Mouse (Mus musculus): ENCODE measurements around the gene Tpt1. TPM values are rescaled to one million over a fixed set of nuclear protein-coding genes. Genes with fewer than 3 reads are reported as not detected.
"Not testable (repeated sequence)": the region's sequence is repeated elsewhere in the genome, so short reads cannot be mapped to it uniquely, and the experiment has no call there.

Gene Tpt1
- polyA plus RNA-seq, 1 experiment from 2014 or later, result 1,264 TPM

GRCm38 (mm10) chr14:75819341-75819740 lies 25.6 kb upstream of the Tpt1 start:
- Histone ChIP-seq H3K4me3 (ENCODE audit: low read depth, low read length) (no peak overlapping the region), H3K9ac (replicated peaks; ENCODE audit: low read depth) (no peak overlapping the region), H3K36me3 (ENCODE audit: insufficient read depth, low read length) (no peaks in the 10 kb centered on the region), H3K4me1 (ENCODE audit: insufficient read depth, low read depth, low read length) (no peaks in the 10 kb centered on the region), H3K27ac (ENCODE audit: low read length) (no peak overlapping the region), H3K27me3 (replicated peaks; ENCODE audit: insufficient read depth, low read length) (no peaks in the 10 kb centered on the region), H3K9me3 (ENCODE audit: low read length) (no peaks in the 10 kb centered on the region), H3K4me2 (replicated peaks; ENCODE audit: low read depth, low read length) (no peak overlapping the region)
- 82% methylated on average over 2 of the region's 2 CpGs for WGBS
- DNase-seq (ENCODE audit: low spot score), result no peak
- no peak for ATAC-seq
- TF ChIP-seq EP300 (IDR thresholded peaks at IDR 0.05) (no peak), CTCF (IDR thresholded peaks at IDR 0.05) (no peak)

GRCm38 (mm10) chr14:75820007-75820406 lies 24.9 kb upstream of the Tpt1 start:
- no peak overlapping the region for H3K4me3 ChIP-seq (ENCODE audit: low read depth, low read length)
- no peak overlapping the region for H3K4me2 ChIP-seq (replicated peaks; ENCODE audit: low read depth, low read length)
- peak; percentile 50 for DNase-seq (ENCODE audit: low spot score)
- no peak; the same call in 1 of the 2 replicates for ATAC-seq
- no peaks in the 10 kb centered on the region for H3K9me3 ChIP-seq (ENCODE audit: low read length)
- H3K27me3 ChIP-seq (replicated peaks; ENCODE audit: insufficient read depth, low read length), result no peaks in the 10 kb centered on the region
- no peak overlapping the region for H3K27ac ChIP-seq (ENCODE audit: low read length)
- H3K9ac ChIP-seq (replicated peaks; ENCODE audit: low read depth), result no peak overlapping the region
- H3K4me1 ChIP-seq (ENCODE audit: insufficient read depth, low read depth, low read length), result no peaks in the 10 kb centered on the region
- H3K36me3 ChIP-seq (ENCODE audit: insufficient read depth, low read length), result no peaks in the 10 kb centered on the region
- 42% methylated on average over 3 of the region's 5 CpGs for WGBS
- TF ChIP-seq EP300 (IDR thresholded peaks at IDR 0.05), result no peak
- no peak for TF ChIP-seq CTCF (IDR thresholded peaks at IDR 0.05)

GRCm38 (mm10) chr14:75826851-75827410 lies 18.0 kb upstream of the Tpt1 start:
- no peak for DNase-seq (ENCODE audit: low spot score)
- peaks cover 5% of the 10 kb centered on the region; the same call in 1 of the 2 replicates for H3K4me1 ChIP-seq (ENCODE audit: insufficient read depth, low read depth, low read length)
- no peak overlapping the region for H3K9ac ChIP-seq (replicated peaks; ENCODE audit: low read depth)
- H3K9me3 ChIP-seq (ENCODE audit: low read length), result no peaks in the 10 kb centered on the region
- H3K4me3 ChIP-seq (ENCODE audit: low read depth, low read length), result no peak overlapping the region
- H3K27me3 ChIP-seq (replicated peaks; ENCODE audit: insufficient read depth, low read length), result no peaks in the 10 kb centered on the region
- H3K4me2 ChIP-seq (replicated peaks; ENCODE audit: low read depth, low read length), result no peak overlapping the region
- TF ChIP-seq CTCF (IDR thresholded peaks at IDR 0.05) (no peak), EP300 (IDR thresholded peaks at IDR 0.05) (no peak)
- H3K27ac ChIP-seq (ENCODE audit: low read length), result no peak overlapping the region
- WGBS, result 57% methylated on average over 3 of the region's 3 CpGs
- H3K36me3 ChIP-seq (ENCODE audit: insufficient read depth, low read length), result no peaks in the 10 kb centered on the region
- no peak for ATAC-seq

GRCm38 (mm10) chr14:75828221-75828620 lies 16.7 kb upstream of the Tpt1 start:
- H3K27me3 ChIP-seq (replicated peaks; ENCODE audit: insufficient read depth, low read length), result no peaks in the 10 kb centered on the region
- H3K4me2 ChIP-seq (replicated peaks; ENCODE audit: low read depth, low read length), result peak overlapping the region; percentile 56; the same call in 1 of the 2 replicates
- H3K9ac ChIP-seq (replicated peaks; ENCODE audit: low read depth), result no peak overlapping the region
- WGBS, result 36% methylated on average over 11 of the region's 11 CpGs
- peaks cover 9% of the 10 kb centered on the region; the same call in 1 of the 2 replicates for H3K4me1 ChIP-seq (ENCODE audit: insufficient read depth, low read depth, low read length)
- TF ChIP-seq EP300 (IDR thresholded peaks at IDR 0.05) (no peak), CTCF (IDR thresholded peaks at IDR 0.05) (no peak)
- ATAC-seq, result peak; percentile 22; the same call in 1 of the 2 replicates
- 0 out of 2 replicates have a peak overlapping the region, but pooled peaks have one; percentile 25 for H3K4me3 ChIP-seq (ENCODE audit: low read depth, low read length)
- H3K27ac ChIP-seq (ENCODE audit: low read length), result no peak overlapping the region
- no peaks in the 10 kb centered on the region for H3K36me3 ChIP-seq (ENCODE audit: insufficient read depth, low read length)
- DNase-seq (ENCODE audit: low spot score), result no peak
- H3K9me3 ChIP-seq (ENCODE audit: low read length), result no peaks in the 10 kb centered on the region

GRCm38 (mm10) chr14:75828866-75829806 lies 15.8 kb upstream of the Tpt1 start:
- Histone ChIP-seq H3K27me3 (replicated peaks; ENCODE audit: insufficient read depth, low read length) (no peaks in the 10 kb centered on the region), H3K36me3 (ENCODE audit: insufficient read depth, low read length) (no peaks in the 10 kb centered on the region), H3K9ac (replicated peaks; ENCODE audit: low read depth) (no peak overlapping the region; the same call in 1 of the 2 replicates), H3K4me2 (replicated peaks; ENCODE audit: low read depth, low read length) (peak overlapping the region; percentile 56), H3K4me1 (ENCODE audit: insufficient read depth, low read depth, low read length) (peaks cover 13% of the 10 kb centered on the region; the same call in 1 of the 2 replicates), H3K9me3 (ENCODE audit: low read length) (no peaks in the 10 kb centered on the region), H3K27ac (ENCODE audit: low read length) (no peak overlapping the region), H3K4me3 (ENCODE audit: low read depth, low read length) (peak overlapping the region; percentile 25)
- DNase-seq (ENCODE audit: low spot score) (peak; percentile 88), ATAC-seq (peak; percentile 40)
- 4% methylated on average over 32 of the region's 32 CpGs for WGBS
- TF ChIP-seq EP300 (IDR thresholded peaks at IDR 0.05), result peak; percentile 37; the same call in 1 of the 2 replicates
- TF ChIP-seq CTCF (IDR thresholded peaks at IDR 0.05), result peak; percentile 97

GRCm38 (mm10) chr14:75829817-75830216 lies 15.1 kb upstream of the Tpt1 start:
- H3K4me2 ChIP-seq (replicated peaks; ENCODE audit: low read depth, low read length); H3K27me3 ChIP-seq (replicated peaks; ENCODE audit: insufficient read depth, low read length); H3K4me3 ChIP-seq (ENCODE audit: low read depth, low read length); ATAC-seq; H3K36me3 ChIP-seq (ENCODE audit: insufficient read depth, low read length); H3K9me3 ChIP-seq (ENCODE audit: low read length); DNase-seq (ENCODE audit: low spot score); H3K9ac ChIP-seq (replicated peaks; ENCODE audit: low read depth); H3K27ac ChIP-seq (ENCODE audit: low read length): not testable (repeated sequence)
- WGBS, result 59% methylated on average over 14 of the region's 14 CpGs
- peaks cover 13% of the 10 kb centered on the region; the same call in 1 of the 2 replicates for H3K4me1 ChIP-seq (ENCODE audit: insufficient read depth, low read depth, low read length)
